Mouse (Mus musculus): ENCODE measurements at regions not wholly inside any gene's neighbourhood (a gene's known extent, or its start where the extent isn't known, plus 50 kb on each side); places are given as distances from the start of the nearest gene placed in this dataset.

DNA sequence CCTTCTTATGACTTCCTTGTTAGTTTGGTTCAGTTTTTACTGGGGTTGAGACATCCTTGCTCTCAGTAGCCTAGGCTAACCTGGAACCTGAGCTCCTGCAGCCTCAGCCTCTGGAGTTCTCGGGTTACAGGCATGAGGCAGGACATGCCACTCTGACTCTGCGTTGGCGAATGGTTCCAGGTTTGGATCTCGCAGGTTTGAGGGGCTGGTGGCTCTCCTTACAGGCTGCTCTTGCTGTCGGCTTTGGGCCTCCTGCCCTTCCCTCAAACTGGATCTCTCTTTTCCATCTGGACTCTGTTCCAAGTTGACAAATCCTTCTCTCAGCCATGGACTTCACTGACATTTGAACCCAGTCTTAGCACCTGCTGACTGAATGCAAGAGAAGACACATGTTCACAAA, 325.4 kb downstream of the Zfp706 start:
- TF ChIP-seq CTCF (IDR thresholded peaks at IDR 0.05; ENCODE audit: insufficient read depth, low read depth, low read length), result no peak
- no peak for TF ChIP-seq POLR2A (IDR thresholded peaks at IDR 0.05; ENCODE audit: insufficient read depth, low read depth, low read length)
